Mouse (Mus musculus) limb, embryonic 11.5 days (tissue): ENCODE measurements around the gene Trim12a. TPM values are rescaled to one million over a fixed set of nuclear protein-coding genes. Genes with fewer than 3 reads are reported as not detected.

Experiments
- polyA plus RNA-seq: library from polyadenylated mRNA; unstranded; fragments of >200 nt; fragmentation: Nextera tagmentation; extraction: Ambion mirVana; gene quantifications from 2 replicates; pipeline ENCODE4 v1.2.1, GENCODE M21; 2014

Trim12a gene
- polyA plus RNA-seq, 1 experiment from 2014 or later: 3.8 TPM

Other genes starting within 250 kb of the Trim12a start
- not detected in 2 replicates for gene Olfr644, start 243.6 kb downstream of the Trim12a start, polyA plus RNA-seq
- gene Olfr645, start 230.0 kb downstream of the Trim12a start, polyA plus RNA-seq: not detected in 2 replicates
- not detected in 2 replicates for gene Olfr646, start 210.6 kb downstream of the Trim12a start, polyA plus RNA-seq
- not detected in 2 replicates for gene Ubqln5, start 185.6 kb downstream of the Trim12a start, polyA plus RNA-seq
- gene Olfr643, start 178.1 kb downstream of the Trim12a start, polyA plus RNA-seq: not detected in 2 replicates
- not detected in 2 replicates for gene Ubqln3, start 172.2 kb downstream of the Trim12a start, polyA plus RNA-seq
- not detected in 2 replicates for gene Ubqlnl, start 164.9 kb downstream of the Trim12a start, polyA plus RNA-seq
- gene Olfm5, start 150.6 kb downstream of the Trim12a start, polyA plus RNA-seq: not detected in 2 replicates
- gene Olfr648, start 132.1 kb downstream of the Trim12a start, polyA plus RNA-seq: 0.18 and 0.25 TPM in 2 replicates
- gene Olfr649, start 119.5 kb downstream of the Trim12a start, polyA plus RNA-seq: not detected in 2 replicates
- 3.5 and 5.5 TPM in 2 replicates for gene Trim6, start 96.7 kb downstream of the Trim12a start, polyA plus RNA-seq
- gene Trim34a, start 71.0 kb downstream of the Trim12a start, polyA plus RNA-seq: 0.64 and 1.4 TPM in 2 replicates
- gene Trim5, start 27.4 kb downstream of the Trim12a start, polyA plus RNA-seq: 0.08 and 0.13 TPM in 2 replicates
- not detected in 2 replicates for gene Trim34b, start 14.0 kb upstream of the Trim12a start, polyA plus RNA-seq
- gene Trim12c, start 37.9 kb upstream of the Trim12a start, polyA plus RNA-seq: 1.3 and 1.8 TPM in 2 replicates
- not detected in 2 replicates for gene Trim30b, start 54.4 kb upstream of the Trim12a start, polyA plus RNA-seq
- gene Trim30c, start 85.4 kb upstream of the Trim12a start, polyA plus RNA-seq: not detected in 2 replicates
- 0.51 and 0.61 TPM in 2 replicates for gene Trim30a, start 149.7 kb upstream of the Trim12a start, polyA plus RNA-seq
- 0.08 TPM in 1 of 2 replicates, not detected in the other for gene Trim30d, start 192.4 kb upstream of the Trim12a start, polyA plus RNA-seq
- not detected in 2 replicates for gene Olfr651, start 234.7 kb upstream of the Trim12a start, polyA plus RNA-seq
- not detected in 2 replicates for gene Olfr652, start 245.4 kb upstream of the Trim12a start, polyA plus RNA-seq